Comparison of ENCODE assay signal across 8 mouse cellular contexts in genomic region chr10:13968989-13969388, GRCm38 (mm10). TPM values are rescaled to one million over a fixed set of nuclear protein-coding genes. Genes with fewer than 3 reads are reported as not detected.
DNase-seq lines count a peak whose midpoint lies in the region; ATAC-seq and TF ChIP-seq lines count a peak whose summit lies in the region.

No protein-coding gene starts in this region.

- DNase-seq in hindbrain, embryonic 10.5 days (ENCODE audit: low spot score), result peak; percentile 22
- peak; percentile 65 to 79 for DNase-seq in cerebellum, postnatal 10 days
- no peak for DNase-seq in gastrocnemius, adult 8-10 months (ENCODE audit: low spot score in 2 of 2)
- no peak for DNase-seq in thymus, adult 2 months

- no peak overlapping the region for H3K4me3 ChIP-seq in hindbrain, embryonic 10.5 days
- no peak overlapping the region for H3K4me3 ChIP-seq in hindbrain, embryonic 12.5 days
- H3K4me3 ChIP-seq in E14TG2a.4 (replicated peaks; ENCODE audit: low read length), result no peak overlapping the region
- H3K4me3 ChIP-seq in kidney, embryonic 16.5 days (ENCODE audit: low read length), result no peak overlapping the region
- H3K4me3 ChIP-seq in neural tube, embryonic 14.5 days (ENCODE audit: low read depth, low read length), result no peak overlapping the region
- no peak overlapping the region for H3K4me3 ChIP-seq in thymus, adult 2 months (ENCODE audit: control insufficient read depth, insufficient read depth, low read length)

- peaks cover 34% of the 10 kb centered on the region for H3K4me1 ChIP-seq in hindbrain, embryonic 10.5 days (replicated peaks)
- no peaks in the 10 kb centered on the region for H3K4me1 ChIP-seq in hindbrain, embryonic 12.5 days
- H3K4me1 ChIP-seq in E14TG2a.4 (replicated peaks; ENCODE audit: low read depth, low read length), result peaks cover 23% of the 10 kb centered on the region
- peaks cover 8% of the 10 kb centered on the region for H3K4me1 ChIP-seq in kidney, embryonic 16.5 days (ENCODE audit: insufficient read depth, low read length)
- H3K4me1 ChIP-seq in neural tube, embryonic 14.5 days (ENCODE audit: control insufficient read depth, insufficient read depth, low read length), result no peaks in the 10 kb centered on the region
- H3K4me1 ChIP-seq in thymus, adult 2 months (replicated peaks; ENCODE audit: control insufficient read depth, insufficient read depth, low read length), result peaks cover 9% of the 10 kb centered on the region

- no peaks in the 10 kb centered on the region for H3K9me3 ChIP-seq in hindbrain, embryonic 10.5 days
- no peaks in the 10 kb centered on the region for H3K9me3 ChIP-seq in hindbrain, embryonic 12.5 days (replicated peaks)
- H3K9me3 ChIP-seq in E14TG2a.4 (ENCODE audit: low read length), result no peaks in the 10 kb centered on the region
- no peaks in the 10 kb centered on the region for H3K9me3 ChIP-seq in kidney, embryonic 16.5 days (ENCODE audit: low read length)
- no peaks in the 10 kb centered on the region for H3K9me3 ChIP-seq in neural tube, embryonic 14.5 days (ENCODE audit: control insufficient read depth, low read length)

- peak; percentile 66 for TF ChIP-seq CTCF in E14TG2a.4 (conservative IDR thresholded peaks at IDR 0.05; ENCODE audit: low read length)
- no peak for TF ChIP-seq CTCF in thymus, adult 2 months (IDR thresholded peaks at IDR 0.05; ENCODE audit: borderline replicate concordance, control insufficient read depth, extremely low read depth, insufficient read depth, low read length, poor library complexity)

- no peak for ATAC-seq in hindbrain, embryonic 12.5 days (ENCODE audit: low FRiP score)
- no peak for ATAC-seq in kidney, embryonic 16.5 days (ENCODE audit: low FRiP score, low TSS enrichment)
- ATAC-seq in neural tube, embryonic 14.5 days (ENCODE audit: low read depth), result no peak

- no peak for TF ChIP-seq POLR2A in thymus, adult 2 months (IDR thresholded peaks at IDR 0.05; ENCODE audit: control insufficient read depth, extremely low read depth, insufficient read depth, low read length, poor library complexity)

- no peak overlapping the region for H3K4me2 ChIP-seq in hindbrain, embryonic 12.5 days (replicated peaks)
- 0 out of 2 replicates have a peak overlapping the region, but pooled peaks have one; percentile 2 for H3K4me2 ChIP-seq in kidney, embryonic 16.5 days (replicated peaks; ENCODE audit: low read depth, low read length)
- H3K4me2 ChIP-seq in neural tube, embryonic 14.5 days (ENCODE audit: low read depth, low read length), result peak overlapping the region; percentile 25; the same call in 1 of the 2 replicates

- no peaks in the 10 kb centered on the region for H3K27me3 ChIP-seq in hindbrain, embryonic 10.5 days (ENCODE audit: insufficient read depth, poor library complexity, severe bottlenecking)
- no peaks in the 10 kb centered on the region for H3K27me3 ChIP-seq in hindbrain, embryonic 12.5 days
- H3K27me3 ChIP-seq in E14TG2a.4 (ENCODE audit: insufficient read depth, low read length), result peaks cover 20% of the 10 kb centered on the region
- no peaks in the 10 kb centered on the region for H3K27me3 ChIP-seq in kidney, embryonic 16.5 days (ENCODE audit: insufficient read depth, low read length)
- H3K27me3 ChIP-seq in neural tube, embryonic 14.5 days (ENCODE audit: control insufficient read depth, insufficient read depth, low read length), result no peaks in the 10 kb centered on the region
- no peaks in the 10 kb centered on the region for H3K27me3 ChIP-seq in thymus, adult 2 months (ENCODE audit: control insufficient read depth, insufficient read depth, low read length)

- no peaks in the 10 kb centered on the region for H3K36me3 ChIP-seq in hindbrain, embryonic 10.5 days
- H3K36me3 ChIP-seq in hindbrain, embryonic 12.5 days, result no peaks in the 10 kb centered on the region
- H3K36me3 ChIP-seq in E14TG2a.4 (ENCODE audit: insufficient read depth, low read length), result no peaks in the 10 kb centered on the region
- no peaks in the 10 kb centered on the region for H3K36me3 ChIP-seq in kidney, embryonic 16.5 days (ENCODE audit: insufficient read depth, low read length)
- H3K36me3 ChIP-seq in neural tube, embryonic 14.5 days (ENCODE audit: control insufficient read depth, insufficient read depth, low read length), result no peaks in the 10 kb centered on the region
- H3K36me3 ChIP-seq in thymus, adult 2 months (ENCODE audit: control insufficient read depth, insufficient read depth, low read length), result no peaks in the 10 kb centered on the region

- no peak overlapping the region for H3K27ac ChIP-seq in hindbrain, embryonic 10.5 days
- H3K27ac ChIP-seq in hindbrain, embryonic 12.5 days, result no peak overlapping the region
- H3K27ac ChIP-seq in kidney, embryonic 16.5 days (ENCODE audit: low read length), result no peak overlapping the region
- H3K27ac ChIP-seq in neural tube, embryonic 14.5 days (ENCODE audit: low read depth, low read length), result no peak overlapping the region
- no peak overlapping the region for H3K27ac ChIP-seq in thymus, adult 2 months (ENCODE audit: control insufficient read depth, insufficient read depth, low read length)

- 20% methylated on average over 8 of the region's 8 CpGs for WGBS in hindbrain, embryonic 10.5 days
- WGBS in hindbrain, embryonic 12.5 days, result 21% methylated on average over 8 of the region's 8 CpGs
- 20% methylated on average over 8 of the region's 8 CpGs for WGBS in kidney, embryonic 16.5 days
- 19% methylated on average over 8 of the region's 8 CpGs for WGBS in neural tube, embryonic 14.5 days
- 51% methylated on average over 8 of the region's 8 CpGs for WGBS in thymus, adult 2 months

- no peak overlapping the region for H3K9ac ChIP-seq in hindbrain, embryonic 12.5 days
- no peak overlapping the region for H3K9ac ChIP-seq in kidney, embryonic 16.5 days (replicated peaks; ENCODE audit: low read length)
- H3K9ac ChIP-seq in neural tube, embryonic 14.5 days (replicated peaks; ENCODE audit: low read depth, low read length), result no peak overlapping the region

RNA-seq across cellular contexts. Expression of gene Hivep2, which starts 3.1 kb away (rescaled TPM):
- 1.2 and 1.6 TPM in 2 replicates for polyA plus RNA-seq in hindbrain, embryonic 10.5 days (2016; fragmentation: Nextera tagmentation; extraction: Ambion mirVana)
- polyA plus RNA-seq in hindbrain, embryonic 12.5 days (2016; fragmentation: Nextera tagmentation; extraction: Ambion mirVana), result 6.5 and 8.3 TPM in 2 replicates
- 4.6 and 4.8 TPM in 2 replicates for polyA plus RNA-seq in kidney, embryonic 16.5 days (2015; fragmentation: Nextera tagmentation; extraction: Ambion mirVana)
- 16.7 and 21.0 TPM in 2 replicates for polyA plus RNA-seq in neural tube, embryonic 14.5 days (2014; fragmentation: Nextera tagmentation; extraction: Ambion mirVana)
- total RNA-seq in gastrocnemius, adult 8-10 months (2022), result 10 to 100 TPM; 41.4 to 60.4 (median 54.1) TPM
- 26.4 and 32.0 TPM in 2 replicates for polyA plus RNA-seq in thymus, adult 2 months (2012; rRNA removed)

Comparison
In these comparisons a context has a peak if more than half of its experiments do, and no peak if none do; other contexts are left out.
1. DNase-seq: peak in hindbrain, embryonic 10.5 days (single experiment) and cerebellum, postnatal 10 days (2 of 2); none in gastrocnemius, adult 8-10 months (0 of 2) and thymus, adult 2 months (single experiment).